Mouse (Mus musculus): ENCODE data around the gene Olfr314. TPM values are rescaled to one million over a fixed set of nuclear protein-coding genes. Genes with fewer than 3 reads are reported as not detected.

The Olfr314 gene
- polyA plus RNA-seq (2017; shearing (Covaris generic)): not detected

DNA sequence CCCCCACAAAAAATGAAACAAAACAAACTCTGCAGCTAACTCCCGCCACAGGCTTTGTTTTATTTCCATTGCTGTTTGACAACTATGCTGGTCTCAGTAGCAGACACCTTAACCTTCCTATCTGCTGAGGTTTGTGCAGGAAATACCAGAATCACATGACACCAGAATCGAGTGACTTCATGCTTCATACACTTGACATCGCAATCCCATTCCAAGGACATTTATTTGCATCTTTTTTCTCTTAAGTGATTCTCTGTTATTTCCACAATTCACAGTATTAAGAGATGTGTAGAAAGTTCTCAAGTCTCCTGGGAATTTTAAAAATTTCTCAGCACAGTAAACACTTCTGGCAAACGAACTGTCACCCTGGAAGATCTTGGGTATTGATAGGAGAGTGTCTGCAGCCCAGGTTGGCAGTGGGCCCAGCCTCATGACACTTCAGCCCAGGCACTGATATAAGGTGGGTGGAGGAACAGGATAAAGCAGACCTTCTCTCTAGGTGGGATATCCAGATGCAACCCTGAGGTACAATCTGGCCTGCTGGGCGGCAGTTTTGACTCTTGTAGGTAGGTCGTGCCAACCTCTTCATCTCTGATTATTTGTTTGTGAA lies at the start of gene Olfr314:
Gene Olfr314 (plus strand): TSS at position 473 of the 610 bp plus-strand sequence.

DNA sequence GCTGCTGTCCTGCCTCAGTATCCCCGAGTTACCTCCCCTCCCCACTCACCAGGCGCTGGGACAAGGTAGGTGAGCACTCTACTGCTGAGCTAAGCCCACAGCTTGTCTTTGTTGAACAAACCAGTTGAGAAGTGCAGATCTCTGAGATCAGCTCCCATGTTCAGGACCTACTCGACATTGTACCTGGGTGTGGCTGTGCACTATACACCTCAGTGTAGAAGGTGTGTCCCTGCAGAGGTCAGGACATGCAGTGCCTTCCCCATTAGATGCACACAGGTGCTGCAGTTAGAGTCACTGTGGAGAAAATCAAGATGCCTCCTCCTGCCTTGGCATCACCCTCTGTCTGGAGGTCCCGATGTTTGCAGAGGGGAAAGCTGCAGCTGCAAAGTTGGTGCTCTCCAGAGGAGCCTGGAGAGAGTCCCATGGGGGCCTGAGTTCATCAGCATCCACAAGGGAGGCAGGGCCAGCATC lies 43.9 kb upstream of the Olfr314 start, which contains the start of gene Olfr317:
Gene Olfr317 (minus strand): TSS at position 421 of the 471 bp plus-strand sequence.

DNA sequence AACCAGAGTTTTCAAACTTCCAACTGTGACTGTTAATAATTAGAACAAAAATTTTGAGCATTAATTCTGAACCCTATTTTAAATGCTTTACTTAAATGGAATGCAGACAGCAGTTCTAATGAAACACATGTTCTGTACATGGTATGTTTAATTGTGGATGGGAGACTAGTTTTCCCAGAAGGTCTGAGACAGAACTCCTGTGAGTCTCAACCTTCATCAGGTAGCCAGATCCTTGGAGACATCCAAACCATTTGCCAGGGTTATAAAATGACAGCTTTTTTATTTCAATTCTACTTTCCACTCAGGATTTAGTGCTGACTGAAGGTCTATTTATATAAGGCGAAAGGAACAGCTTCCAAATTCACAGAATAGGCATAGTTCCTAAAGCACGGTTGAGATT lies 30.3 kb upstream of the Olfr314 start, which contains the start of gene Olfr316:
Gene Olfr316 (plus strand): TSS at position 301 of the 400 bp plus-strand sequence.

DNA sequence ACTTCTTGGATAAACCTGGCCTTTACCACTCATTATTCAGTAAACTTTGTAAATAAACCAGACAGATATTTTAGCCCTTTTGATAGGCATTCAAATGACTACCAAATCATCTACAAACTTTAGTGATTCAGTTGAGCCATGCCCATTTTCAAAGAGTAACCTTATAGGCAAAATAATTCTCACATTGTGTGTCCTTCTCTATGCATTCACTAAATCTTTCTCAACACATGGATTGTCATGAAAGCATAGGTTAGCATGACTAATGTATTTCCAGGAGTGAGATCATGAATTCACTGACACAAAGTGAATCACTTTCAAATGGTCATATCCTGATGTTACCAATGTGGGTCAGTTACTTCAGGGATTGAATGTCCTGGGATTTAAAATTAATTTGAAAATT lies 9.9 kb upstream of the Olfr314 start, which contains the start of gene Olfr315:
Gene Olfr315 (plus strand): TSS at position 301 of the 400 bp plus-strand sequence.

DNA sequence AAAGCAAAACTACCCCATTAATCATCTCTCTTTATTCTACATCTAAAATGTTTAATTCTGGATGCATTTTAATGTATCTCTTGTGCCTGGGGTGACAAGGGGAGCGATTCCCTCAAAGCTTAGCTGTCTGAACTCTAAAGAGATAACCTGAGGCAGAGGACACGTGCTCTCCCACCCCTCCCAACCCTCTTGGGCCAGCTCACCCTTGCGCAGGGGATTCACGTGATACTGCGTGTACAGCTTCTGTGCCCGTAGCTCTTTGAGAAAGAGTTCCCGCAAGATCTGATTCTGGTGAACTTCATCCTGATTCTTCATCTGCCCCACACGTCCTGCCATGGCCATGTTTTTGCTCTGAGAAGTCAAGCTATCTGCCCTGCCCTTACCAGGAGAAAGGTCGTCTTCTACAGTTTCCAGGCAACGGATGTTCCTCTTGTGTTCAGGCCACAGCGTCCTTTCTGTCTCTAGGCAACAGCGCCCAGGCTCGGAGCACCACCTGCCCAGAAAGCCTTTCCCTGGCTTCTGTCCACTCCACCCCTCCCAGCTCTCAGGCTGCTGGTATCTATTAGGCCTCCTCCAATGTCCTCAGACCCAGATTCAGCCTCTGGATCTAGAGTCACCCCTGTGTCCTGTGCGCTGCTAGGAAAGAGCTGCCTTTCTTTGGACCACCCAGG lies 18.9 kb downstream of the Olfr314 start, which contains the start of gene Fam183b:
Gene Fam183b (minus strand): TSS at position 403 of the 671 bp plus-strand sequence.

DNA sequence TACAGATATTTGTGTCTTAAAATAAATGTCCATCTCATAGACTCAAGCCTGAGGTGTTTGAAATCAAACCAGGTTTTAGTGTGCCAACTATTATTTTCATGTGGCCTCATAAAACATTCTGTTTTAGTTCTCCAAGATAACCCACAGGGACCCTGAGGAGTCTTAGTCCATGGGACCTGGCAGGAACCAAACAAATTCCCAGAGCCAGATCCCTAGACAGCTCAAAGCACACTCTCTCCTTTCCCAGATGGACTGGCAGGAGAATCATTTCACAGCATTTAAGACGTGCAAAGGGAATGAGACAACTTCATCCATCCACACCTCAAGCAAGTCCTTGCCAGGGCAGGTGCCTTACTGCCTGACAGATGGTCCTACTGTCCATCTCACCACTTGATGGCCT lies 31.9 kb downstream of the Olfr314 start, which contains the start of gene Olfr313:
Gene Olfr313 (plus strand): TSS at position 301 of the 400 bp plus-strand sequence.

DNA sequence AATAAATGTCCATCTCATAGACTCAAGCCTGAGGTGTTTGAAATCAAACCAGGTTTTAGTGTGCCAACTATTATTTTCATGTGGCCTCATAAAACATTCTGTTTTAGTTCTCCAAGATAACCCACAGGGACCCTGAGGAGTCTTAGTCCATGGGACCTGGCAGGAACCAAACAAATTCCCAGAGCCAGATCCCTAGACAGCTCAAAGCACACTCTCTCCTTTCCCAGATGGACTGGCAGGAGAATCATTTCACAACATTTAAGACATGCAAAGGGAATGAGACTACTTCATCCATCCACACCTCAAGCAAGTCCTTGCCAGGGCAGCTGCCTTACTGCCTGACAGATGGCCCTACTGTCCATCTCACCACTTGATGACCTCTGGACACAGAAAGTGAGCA lies 46.2 kb downstream of the Olfr314 start, which contains the start of gene Olfr312:
Gene Olfr312 (plus strand): TSS at position 301 of the 400 bp plus-strand sequence.

Other genes starting within 250 kb of the Olfr314 start
- 0.17 TPM for gene Olfr330, start 248.1 kb upstream of the Olfr314 start, polyA plus RNA-seq (2017; shearing (Covaris generic))
- not detected for gene Olfr329-ps, start 236.5 kb upstream of the Olfr314 start, polyA plus RNA-seq (2017; shearing (Covaris generic))
- gene Olfr328, start 227.3 kb upstream of the Olfr314 start, polyA plus RNA-seq (2017; shearing (Covaris generic)): not detected
- not detected for gene Olfr224, start 212.4 kb upstream of the Olfr314 start, polyA plus RNA-seq (2017; shearing (Covaris generic))
- gene Olfr325, start 205.2 kb upstream of the Olfr314 start, polyA plus RNA-seq (2017; shearing (Covaris generic)): not detected
- not detected for gene Olfr324, start 187.8 kb upstream of the Olfr314 start, polyA plus RNA-seq (2017; shearing (Covaris generic))
- not detected for gene 2210407C18Rik, start 166.9 kb upstream of the Olfr314 start, polyA plus RNA-seq (2017; shearing (Covaris generic))
- gene Olfr323, start 152.5 kb upstream of the Olfr314 start, polyA plus RNA-seq (2017; shearing (Covaris generic)): not detected
- gene Trim58, start 142.5 kb upstream of the Olfr314 start, polyA plus RNA-seq (2017; shearing (Covaris generic)): not detected
- gene Olfr322, start 124.2 kb upstream of the Olfr314 start, polyA plus RNA-seq (2017; shearing (Covaris generic)): not detected
- not detected for gene Olfr320, start 101.9 kb upstream of the Olfr314 start, polyA plus RNA-seq (2017; shearing (Covaris generic))
- not detected for gene Olfr319, start 83.8 kb upstream of the Olfr314 start, polyA plus RNA-seq (2017; shearing (Covaris generic))
- gene Olfr318, start 58.9 kb upstream of the Olfr314 start, polyA plus RNA-seq (2017; shearing (Covaris generic)): not detected
- gene Olfr317, start 43.7 kb upstream of the Olfr314 start, polyA plus RNA-seq (2017; shearing (Covaris generic)): not detected
- gene Olfr316, start 30.2 kb upstream of the Olfr314 start, polyA plus RNA-seq (2017; shearing (Covaris generic)): not detected
- not detected for gene Olfr315, start 9.8 kb upstream of the Olfr314 start, polyA plus RNA-seq (2017; shearing (Covaris generic))
- gene Fam183b, start 19.0 kb downstream of the Olfr314 start, polyA plus RNA-seq (2017; shearing (Covaris generic)): 0.66 TPM
- not detected for gene Olfr313, start 32.0 kb downstream of the Olfr314 start, polyA plus RNA-seq (2017; shearing (Covaris generic))
- not detected for gene Olfr312, start 46.3 kb downstream of the Olfr314 start, polyA plus RNA-seq (2017; shearing (Covaris generic))
- gene Olfr311, start 56.3 kb downstream of the Olfr314 start, polyA plus RNA-seq (2017; shearing (Covaris generic)): not detected
- 10.4 TPM for gene Gm12258, start 64.2 kb downstream of the Olfr314 start, polyA plus RNA-seq (2017; shearing (Covaris generic))
- gene 2810021J22Rik, start 84.3 kb downstream of the Olfr314 start, polyA plus RNA-seq (2017; shearing (Covaris generic)): 11.1 TPM
- gene Zfp39, start 121.3 kb downstream of the Olfr314 start, polyA plus RNA-seq (2017; shearing (Covaris generic)): 11.0 TPM
- gene Btnl10, start 135.0 kb downstream of the Olfr314 start, polyA plus RNA-seq (2017; shearing (Covaris generic)): not detected
- 302 TPM for gene Rnf187, start 156.0 kb downstream of the Olfr314 start, polyA plus RNA-seq (2017; shearing (Covaris generic))
- gene Hist3h2ba, start 166.0 kb downstream of the Olfr314 start, polyA plus RNA-seq (2017; shearing (Covaris generic)): 22.4 TPM
- gene Hist3h2a, start 171.7 kb downstream of the Olfr314 start, polyA plus RNA-seq (2017; shearing (Covaris generic)): 20.4 TPM
- gene Trim17, start 171.7 kb downstream of the Olfr314 start, polyA plus RNA-seq (2017; shearing (Covaris generic)): 0.34 TPM
- gene Trim11, start 195.1 kb downstream of the Olfr314 start, polyA plus RNA-seq (2017; shearing (Covaris generic)): 55.0 TPM